Comparison of ENCODE assay signal across 22 mouse cellular contexts in the genomic region with DNA sequence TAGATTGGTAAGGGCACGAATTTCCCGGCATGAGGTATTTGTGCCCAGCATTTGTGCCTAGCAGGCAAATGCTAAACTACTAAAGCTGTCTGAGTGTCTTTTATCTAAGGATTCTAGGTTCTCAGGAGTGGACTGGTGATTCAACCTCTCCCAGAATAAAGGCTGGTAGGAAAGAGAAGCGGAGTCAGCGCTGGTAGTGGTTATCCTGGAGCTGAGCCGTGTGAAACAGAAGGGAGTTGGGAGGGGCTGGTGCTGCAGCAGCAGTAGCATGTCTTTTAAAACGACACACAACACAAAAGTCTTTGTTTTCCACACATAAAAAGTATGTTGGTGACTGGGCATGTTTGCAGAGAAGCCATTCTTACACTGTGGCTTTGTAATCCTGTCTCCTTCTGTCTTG.
DNase-seq lines count a peak whose midpoint lies in the region; ATAC-seq and TF ChIP-seq lines count a peak whose summit lies in the region.
"Had no signal": no experiment of that assay in that cellular context is flagged by ENCODE, and none has a peak within 500 bp of the region (broad histone marks: within the 10 kb centered on the region; RNA-seq: fewer than 3 reads in every experiment).

No protein-coding gene starts in this region.

- ATAC-seq in forebrain, embryonic 16.5 days, result 0 out of 2 replicates have a peak, but pooled peaks have one; percentile 47
- ATAC-seq in forebrain, embryonic 13.5 days, result no peak
- ATAC-seq: CD4-positive, CD25-positive, alpha-beta regulatory T cell, adult 4 months; intestine, postnatal 0 days had no signal

- no peak overlapping the region for H3K4me2 ChIP-seq in forebrain, embryonic 16.5 days (ENCODE audit: low read length)
- H3K4me2 ChIP-seq in forebrain, embryonic 13.5 days, result no peak overlapping the region
- H3K4me2 ChIP-seq: heart, embryonic 12.5 days; heart, embryonic 15.5 days; hindbrain, embryonic 15.5 days had no signal

- TF ChIP-seq CTCF in brain, embryonic 14.5 days (IDR thresholded peaks at IDR 0.05; ENCODE audit: borderline replicate concordance, extremely low read depth, insufficient read depth, insufficient read length), result no peak

- H3K36me3 ChIP-seq in forebrain, embryonic 16.5 days (ENCODE audit: control insufficient read depth, insufficient read depth), result no peaks in the 10 kb centered on the region
- peaks cover 18% of the 10 kb centered on the region; the same call in 1 of the 2 replicates for H3K36me3 ChIP-seq in forebrain, embryonic 13.5 days (ENCODE audit: poor library complexity, severe bottlenecking)
- H3K36me3 ChIP-seq: heart, embryonic 12.5 days; heart, embryonic 15.5 days; hindbrain, embryonic 15.5 days had no signal

- no peak overlapping the region for H3K4me3 ChIP-seq in forebrain, embryonic 16.5 days (replicated peaks; ENCODE audit: low read length)
- H3K4me3 ChIP-seq in forebrain, embryonic 13.5 days, result no peak overlapping the region
- H3K4me3 ChIP-seq: gastrocnemius, adult 2 months; heart, embryonic 12.5 days; heart, embryonic 15.5 days; hindbrain, embryonic 15.5 days had no signal

- 28% methylated on average over 6 of the region's 6 CpGs for WGBS in forebrain, embryonic 16.5 days
- WGBS in forebrain, embryonic 13.5 days, result 50% methylated on average over 6 of the region's 6 CpGs

- no peaks in the 10 kb centered on the region for H3K9me3 ChIP-seq in forebrain, embryonic 16.5 days (ENCODE audit: control insufficient read depth, low read length)
- H3K9me3 ChIP-seq in forebrain, embryonic 13.5 days (replicated peaks), result no peaks in the 10 kb centered on the region
- H3K9me3 ChIP-seq: heart, embryonic 12.5 days; heart, embryonic 15.5 days; hindbrain, embryonic 15.5 days had no signal

- no peak overlapping the region for H3K27ac ChIP-seq in forebrain, embryonic 16.5 days (ENCODE audit: low read length)
- H3K27ac ChIP-seq in forebrain, embryonic 13.5 days, result no peak overlapping the region
- H3K27ac ChIP-seq: gastrocnemius, adult 2 months; heart, embryonic 15.5 days; hindbrain, embryonic 15.5 days had no signal

- DNase-seq in heart, adult 11 months, result peak; percentile 43
- DNase-seq in heart, postnatal 4 days, result no peak
- DNase-seq in brain, embryonic 14.5 days (ENCODE audit: low read depth), result peak; percentile 39
- no peak for DNase-seq in yolk sac, embryonic 10.5 days (ENCODE audit: low spot score)
- DNase-seq: adrenal gland, adult 2 months; adrenal gland, postnatal 14 days; cerebellum, adult 18-20 months; cerebellum, adult 9-10 months; cerebellum, postnatal 14 days; gastrocnemius, adult 2 months; gastrocnemius, postnatal 14 days; heart, adult 18-20 months; heart, postnatal 10 days; heart, postnatal 36 days; kidney, adult 2 months had no signal

- no peak for TF ChIP-seq POLR2A in brain, embryonic 14.5 days (IDR thresholded peaks at IDR 0.05; ENCODE audit: borderline replicate concordance, extremely low read depth, insufficient read depth, insufficient read length, poor library complexity, severe bottlenecking)

- peaks cover 7% of the 10 kb centered on the region for H3K4me1 ChIP-seq in forebrain, embryonic 16.5 days (replicated peaks; ENCODE audit: control insufficient read depth, insufficient read depth, low read length)
- H3K4me1 ChIP-seq in forebrain, embryonic 13.5 days, result peaks cover 8% of the 10 kb centered on the region; the same call in 1 of the 2 replicates
- H3K4me1 ChIP-seq: heart, embryonic 15.5 days; hindbrain, embryonic 15.5 days had no signal

- no peak overlapping the region for H3K9ac ChIP-seq in forebrain, embryonic 16.5 days (replicated peaks; ENCODE audit: low read depth, low read length)
- no peak overlapping the region for H3K9ac ChIP-seq in forebrain, embryonic 13.5 days
- H3K9ac ChIP-seq: heart, embryonic 12.5 days; heart, embryonic 15.5 days; hindbrain, embryonic 15.5 days had no signal

- H3K27me3 ChIP-seq in forebrain, embryonic 16.5 days (replicated peaks; ENCODE audit: control insufficient read depth, insufficient read depth, low read length), result no peaks in the 10 kb centered on the region
- H3K27me3 ChIP-seq in forebrain, embryonic 13.5 days, result no peaks in the 10 kb centered on the region
- H3K27me3 ChIP-seq: heart, embryonic 12.5 days; heart, embryonic 15.5 days; hindbrain, embryonic 15.5 days had no signal

Comparison
In these comparisons a context has a peak if more than half of its experiments do, and no peak if none do; other contexts are left out.
1. DNase-seq: peak in heart, adult 11 months (single experiment) and brain, embryonic 14.5 days (single experiment); none in heart, postnatal 4 days (single experiment) and yolk sac, embryonic 10.5 days (single experiment).